Mouse (Mus musculus): ENCODE data around the gene Enah.

- TF ChIP-seq CTCF (IDR thresholded peaks at IDR 0.05; ENCODE audit: low read depth, low read length) (no peak), POLR2A (IDR thresholded peaks at IDR 0.05; ENCODE audit: extremely low read depth, insufficient read depth, low read length) (no peak)
Measured at GRCm38 (mm10) chr1:182062801-182063200, 43.0 kb upstream of the Enah start.
